Mouse (Mus musculus): ENCODE measurements at regions not wholly inside any gene's neighbourhood (a gene's known extent, or its start where the extent isn't known, plus 50 kb on each side); places are given as distances from the start of the nearest gene placed in this dataset.

GRCm38 (mm10) chr17:7665686-7666085, 161.4 kb downstream of the Fndc1 start:
- TF ChIP-seq NRF1 (IDR thresholded peaks at IDR 0.05; ENCODE audit: insufficient read depth, low read depth, low read length, poor library complexity, severe bottlenecking): no peak
- TF ChIP-seq KAT2A (conservative IDR thresholded peaks at IDR 0.05; ENCODE audit: low read depth, low read length): no peak
- TF ChIP-seq MYB (IDR thresholded peaks at IDR 0.05; ENCODE audit: low read depth, low read length): no peak
- TF ChIP-seq CHD2 (IDR thresholded peaks at IDR 0.05; ENCODE audit: low read length): no peak
- no peak for TF ChIP-seq ELF1 (IDR thresholded peaks at IDR 0.05; ENCODE audit: low read depth, low read length)
- TF ChIP-seq USF2 (IDR thresholded peaks at IDR 0.05; ENCODE audit: borderline replicate concordance in 1 of 2, insufficient read depth in 1 of 2, low read depth in 1 of 2, low read length in 2 of 2): no peak
- no peak for TF ChIP-seq JUND (IDR thresholded peaks at IDR 0.05; ENCODE audit: low read depth, low read length)
- TF ChIP-seq SIN3A (IDR thresholded peaks at IDR 0.05; ENCODE audit: low read length): no peak
- TF ChIP-seq RCOR1 (IDR thresholded peaks at IDR 0.05; ENCODE audit: low read depth, low read length): no peak
- TF ChIP-seq MAFK (IDR thresholded peaks at IDR 0.05; ENCODE audit: borderline replicate concordance, low read depth, low read length): no peak
- TF ChIP-seq SMC3 (IDR thresholded peaks at IDR 0.05; ENCODE audit: low read depth, low read length): no peak
- no peaks in the 10 kb centered on the region for H3K36me3 ChIP-seq (ENCODE audit: control insufficient read depth in 1 of 2, insufficient read depth in 2 of 2, low read length in 2 of 2)
- no peak for DNase-seq (ENCODE audit: low read depth, low spot score)

GRCm38 (mm10) chr17:7663896-7664880, 162.9 kb downstream of the Fndc1 start:
- H3K4me3 ChIP-seq (ENCODE audit: control insufficient read depth in 1 of 2, insufficient read depth in 1 of 2, low read depth in 2 of 2, low read length in 2 of 2): no peak overlapping the region
- no peaks in the 10 kb centered on the region for H3K9me3 ChIP-seq (replicated peaks; ENCODE audit: insufficient read depth, low read length)
- TF ChIP-seq RCOR1 (IDR thresholded peaks at IDR 0.05; ENCODE audit: low read depth, low read length): no peak
- TF ChIP-seq KAT2A (conservative IDR thresholded peaks at IDR 0.05; ENCODE audit: low read depth, low read length): no peak
- no peak for TF ChIP-seq JUND (IDR thresholded peaks at IDR 0.05; ENCODE audit: low read depth, low read length)
- TF ChIP-seq ETS1 (IDR thresholded peaks at IDR 0.05; ENCODE audit: low read depth, low read length): no peak
- TF ChIP-seq MEF2A (IDR thresholded peaks at IDR 0.05; ENCODE audit: extremely low read depth, insufficient replicate concordance, low read depth, low read length, poor library complexity, severe bottlenecking): no peak
- TF ChIP-seq MYC (IDR thresholded peaks at IDR 0.05; ENCODE audit: low read depth, low read length): no peak
- no peak for TF ChIP-seq TCF12 (IDR thresholded peaks at IDR 0.05; ENCODE audit: low read depth, low read length)
- TF ChIP-seq ZMIZ1 (IDR thresholded peaks at IDR 0.05; ENCODE audit: low read depth, low read length): no peak
- TF ChIP-seq USF1 (IDR thresholded peaks at IDR 0.05; ENCODE audit: low read depth, low read length): no peak
- TF ChIP-seq EP300 (IDR thresholded peaks at IDR 0.05; ENCODE audit: low read depth in 1 of 2, low read length in 2 of 2): no peak
- TF ChIP-seq CHD1 (IDR thresholded peaks at IDR 0.05; ENCODE audit: low read depth, low read length): no peak
- no peak for TF ChIP-seq SMC3 (IDR thresholded peaks at IDR 0.05; ENCODE audit: low read depth, low read length)
- H3K79me2 ChIP-seq (ENCODE audit: control insufficient read depth, insufficient read depth, low read length, poor library complexity): no peaks in the 10 kb centered on the region
- H3K36me3 ChIP-seq (ENCODE audit: control insufficient read depth in 1 of 2, insufficient read depth in 2 of 2, low read length in 2 of 2): no peaks in the 10 kb centered on the region
- H3K27ac ChIP-seq (ENCODE audit: control insufficient read depth, low read depth, low read length): no peak overlapping the region
- no peak overlapping the region for H3K9ac ChIP-seq (ENCODE audit: control insufficient read depth, low read depth, low read length, poor library complexity, severe bottlenecking)
- H3K4me1 ChIP-seq (ENCODE audit: control insufficient read depth in 1 of 2, insufficient read depth in 2 of 2, low read length in 2 of 2): no peaks in the 10 kb centered on the region
- H3K27me3 ChIP-seq (ENCODE audit: control insufficient read depth in 1 of 2, insufficient read depth in 2 of 2, low read length in 2 of 2): no peaks in the 10 kb centered on the region
- DNase-seq (ENCODE audit: low read depth, low spot score): no peak

More at GRCm38 (mm10) chr17:7665686-7666085, 161.4 kb downstream of the Fndc1 start:
- no peak overlapping the region for H3K9ac ChIP-seq (ENCODE audit: control insufficient read depth, low read depth, low read length, poor library complexity, severe bottlenecking)
- H3K9me3 ChIP-seq (replicated peaks; ENCODE audit: insufficient read depth, low read length): no peaks in the 10 kb centered on the region
- H3K79me2 ChIP-seq (ENCODE audit: control insufficient read depth, insufficient read depth, low read length, poor library complexity): no peaks in the 10 kb centered on the region
- no peak overlapping the region for H3K27ac ChIP-seq (ENCODE audit: control insufficient read depth, low read depth, low read length)
- no peak overlapping the region for H3K4me3 ChIP-seq (ENCODE audit: control insufficient read depth in 1 of 2, insufficient read depth in 1 of 2, low read depth in 2 of 2, low read length in 2 of 2)
- H3K4me1 ChIP-seq (ENCODE audit: control insufficient read depth in 1 of 2, insufficient read depth in 2 of 2, low read length in 2 of 2): no peaks in the 10 kb centered on the region
- no peaks in the 10 kb centered on the region for H3K27me3 ChIP-seq (ENCODE audit: control insufficient read depth in 1 of 2, insufficient read depth in 2 of 2, low read length in 2 of 2)
